Mouse (Mus musculus) spleen, adult 2 months (tissue): ENCODE data around the gene Mrps27. TPM values are rescaled to one million over a fixed set of nuclear protein-coding genes. Genes with fewer than 3 reads are reported as not detected.
"Not testable (repeated sequence)": the region's sequence is repeated elsewhere in the genome, so short reads cannot be mapped to it uniquely, and the experiment has no call there.

Experiments
- DNase-seq, 2 experiments: peaks; one replicate each; pipeline versions ENCODE4 v3.0.0 to v3.0.0-alpha.2; 2012 to 2021; ENCODE audit warnings: low spot score in 2 of 2, low read depth in 1 of 2
- H3K27ac ChIP-seq: fragments of 200-500 bp; 2 replicates; pipeline ENCODE4 v1.5.1; 2012; ENCODE audit warnings: low read length, inconsistent platforms; ENCODE audit not compliant: insufficient read depth
- H3K27me3 ChIP-seq: fragments of 200-500 bp; 2 replicates; pipeline ENCODE4 v1.6.1; 2012; ENCODE audit warnings: mild to moderate bottlenecking, moderate library complexity, low read length, inconsistent platforms; ENCODE audit not compliant: control insufficient read depth, insufficient read depth
- H3K36me3 ChIP-seq: fragments of 200-500 bp; 2 replicates; pipeline ENCODE4 v1.6.1; 2012; ENCODE audit warnings: mild to moderate bottlenecking, low read length, inconsistent platforms; ENCODE audit not compliant: control insufficient read depth, insufficient read depth
- H3K4me1 ChIP-seq: fragments of 200-500 bp; 2 replicates; pipeline ENCODE4 v1.6.1; 2011; ENCODE audit warnings: inconsistent platforms; ENCODE audit not compliant: control insufficient read depth, insufficient read depth, insufficient read length
- H3K4me3 ChIP-seq: fragments of 200-500 bp; 2 replicates; pipeline ENCODE4 v1.5.1; 2011; ENCODE audit warnings: mild to moderate bottlenecking, inconsistent platforms; ENCODE audit not compliant: insufficient read depth, insufficient read length; ENCODE audit errors: extremely low read depth
- CTCF ChIP-seq: fragments of 200-500 bp; IDR thresholded peaks from 2 replicates; pipeline ENCODE4 v1.5.1; 2011; ENCODE audit warnings: mild to moderate bottlenecking, inconsistent platforms; ENCODE audit not compliant: insufficient read depth, insufficient read length, insufficient replicate concordance; ENCODE audit errors: extremely low read depth
- POLR2A ChIP-seq: fragments of 200-500 bp; IDR thresholded peaks from 2 replicates; pipeline ENCODE4 v1.6.1; 2011; ENCODE audit warnings: low read depth, low read length, inconsistent platforms
- WGBS: fragments of 180-500 bp; shearing (Covaris S2); methylation state at CpG from one replicate; pipeline ENCODE4 v1.1.7; 2018; 5-methylcytosine and 5-hydroxymethylcytosine counted together
- polyA plus RNA-seq: library from polyadenylated mRNA; depleted of rRNA; stranded (reverse); fragments of >200 nt; gene quantifications from 2 replicates; pipeline ENCODE4 v1.2.3, GENCODE M21; 2012

The Mrps27 gene
- polyA plus RNA-seq, 1 experiment = 6.7 TPM

DNA sequence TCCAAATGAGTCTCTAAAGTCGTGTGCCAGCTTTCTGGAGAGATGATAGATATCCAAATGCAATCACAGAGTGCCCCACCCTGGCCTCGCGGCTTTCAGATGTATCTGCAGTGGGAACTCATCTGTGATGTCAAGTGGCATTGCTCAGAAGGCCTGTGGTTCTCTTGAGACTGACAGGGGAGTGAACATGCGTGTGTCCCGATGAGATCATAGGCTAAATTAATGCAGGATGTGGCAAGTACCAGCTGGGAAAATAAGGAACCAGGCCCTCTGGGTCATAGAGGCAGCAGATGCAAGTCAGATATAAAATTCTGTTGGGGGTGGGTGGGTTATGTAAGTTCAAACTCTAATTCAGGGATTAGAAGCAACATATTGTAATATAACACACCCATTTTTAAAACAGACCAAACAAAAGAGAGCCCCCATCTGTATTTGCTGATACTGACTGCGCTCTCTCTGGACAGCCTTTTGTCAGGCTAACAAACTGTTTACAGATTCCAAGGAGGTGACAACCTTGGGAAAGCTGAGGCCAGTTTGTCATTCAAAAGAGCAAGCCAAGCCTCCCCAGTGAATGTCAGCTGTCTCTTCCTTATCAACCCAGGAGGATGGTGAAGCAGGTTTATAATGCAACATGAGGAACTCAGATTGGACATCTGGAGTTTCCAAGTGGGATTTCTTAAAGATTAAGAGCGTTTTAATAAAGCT lies 20.8 kb upstream of the Mrps27 start:
- Histone ChIP-seq H3K4me1 (no peaks in the 10 kb centered on the region), H3K27me3 (no peaks in the 10 kb centered on the region), H3K4me3 (no peak overlapping the region), H3K36me3 (peaks cover 46% of the 10 kb centered on the region), H3K27ac (no peak overlapping the region)
- no peak for DNase-seq
- WGBS = 67% methylated on average over 7 of the region's 7 CpGs
- TF ChIP-seq POLR2A (no peak), CTCF (no peak)

DNA sequence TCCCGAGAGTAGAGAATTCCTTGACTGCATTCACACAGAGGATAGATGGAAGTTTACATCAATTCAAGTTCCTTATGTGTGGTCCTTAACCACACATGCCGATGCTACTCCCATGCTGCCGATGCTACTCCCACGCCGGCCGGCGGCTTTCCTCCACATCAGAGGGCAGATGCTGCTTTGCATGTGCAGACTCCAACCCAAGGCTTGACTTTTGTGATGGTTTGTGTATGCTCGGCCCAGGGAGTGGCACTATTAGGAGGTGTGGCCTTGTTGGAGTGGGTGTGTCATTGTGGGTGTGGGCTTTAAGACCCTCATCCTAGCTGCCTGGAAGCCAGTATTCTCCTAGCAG lies 20.3 kb upstream of the Mrps27 start:
- not testable (repeated sequence) for H3K27me3 ChIP-seq, DNase-seq, H3K4me1 ChIP-seq, H3K27ac ChIP-seq, H3K4me3 ChIP-seq
- peaks cover 47% of the 10 kb centered on the region for H3K36me3 ChIP-seq
- 93% methylated on average over 8 of the region's 8 CpGs for WGBS

DNA sequence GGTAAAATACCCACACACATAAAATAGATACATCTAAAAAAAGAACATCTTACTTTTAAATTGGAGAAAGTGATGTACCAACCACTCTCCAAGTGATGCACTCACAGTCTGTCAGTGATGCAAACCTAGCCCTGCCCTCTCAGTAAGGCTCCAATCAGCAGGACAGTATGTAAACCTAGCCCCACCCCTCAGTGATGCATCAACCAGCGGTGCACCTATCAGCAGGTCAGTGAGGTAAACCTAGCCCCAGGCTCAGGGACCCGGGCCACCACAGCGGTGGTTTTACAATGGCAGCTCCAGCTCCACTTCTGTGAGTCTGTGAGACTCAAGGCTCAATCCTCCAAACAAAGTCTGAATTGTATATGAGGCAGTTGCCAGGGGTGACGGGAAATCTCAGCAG lies 13.3 kb upstream of the Mrps27 start:
- Histone ChIP-seq H3K27ac (no peak overlapping the region), H3K36me3 (peaks cover 53% of the 10 kb centered on the region), H3K27me3 (no peaks in the 10 kb centered on the region), H3K4me3 (no peak overlapping the region), H3K4me1 (no peaks in the 10 kb centered on the region)
- TF ChIP-seq CTCF (no peak), POLR2A (no peak)
- 91% methylated on average over 4 of the region's 4 CpGs for WGBS
- no peak for DNase-seq

DNA sequence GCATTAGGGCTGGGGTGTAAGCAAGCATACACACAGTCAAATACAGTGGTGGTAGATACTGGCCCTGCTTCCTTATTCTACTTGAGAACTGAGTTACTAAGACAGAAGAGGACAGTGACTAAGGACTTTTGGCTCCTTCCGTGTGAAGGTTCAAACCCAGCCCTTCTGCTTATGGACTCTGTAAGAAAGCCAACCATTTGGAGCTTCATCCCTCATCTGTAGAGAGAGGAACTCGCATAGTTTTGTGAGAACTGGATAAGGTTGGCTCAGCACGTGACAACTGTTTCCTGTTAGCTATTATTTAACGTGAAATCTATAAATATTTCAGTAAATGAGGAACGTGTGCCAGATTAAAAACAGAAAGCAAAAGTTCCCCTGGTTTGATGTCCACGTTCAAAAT lies 7.1 kb upstream of the Mrps27 start:
- 16% methylated on average over 6 of the region's 6 CpGs for WGBS
- H3K27ac ChIP-seq = no peak overlapping the region
- H3K27me3 ChIP-seq = no peaks in the 10 kb centered on the region
- DNase-seq = no peak
- no peak for TF ChIP-seq CTCF
- TF ChIP-seq POLR2A = no peak
- H3K4me3 ChIP-seq = no peak overlapping the region
- no peaks in the 10 kb centered on the region; the same call in 1 of the 2 replicates for H3K4me1 ChIP-seq
- H3K36me3 ChIP-seq = peaks cover 41% of the 10 kb centered on the region

DNA sequence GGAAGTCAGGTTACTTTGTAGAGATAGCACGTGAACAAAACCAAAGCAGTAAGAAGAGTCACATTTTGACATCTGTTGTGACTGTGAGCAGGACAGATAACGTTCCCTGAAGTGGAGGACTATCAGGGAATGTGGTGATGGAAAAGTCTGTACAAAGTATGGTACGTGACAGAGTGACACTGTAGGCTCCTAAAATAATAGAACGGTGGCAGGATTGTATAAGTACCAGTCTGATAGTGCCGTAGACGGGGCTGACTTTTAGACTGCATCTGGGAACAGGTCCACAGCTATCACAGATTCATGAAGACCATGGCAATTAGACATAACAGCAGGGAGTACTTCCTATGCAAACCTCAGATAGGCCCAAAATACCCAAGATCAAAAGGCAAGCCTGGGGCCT lies 3.1 kb upstream of the Mrps27 start:
- no peak for DNase-seq
- Histone ChIP-seq H3K4me3 (no peak overlapping the region), H3K4me1 (no peaks in the 10 kb centered on the region; the same call in 1 of the 2 replicates), H3K27me3 (no peaks in the 10 kb centered on the region), H3K36me3 (peaks cover 22% of the 10 kb centered on the region), H3K27ac (no peak overlapping the region)
- 96% methylated on average over 6 of the region's 6 CpGs for WGBS
- TF ChIP-seq CTCF (no peak), POLR2A (no peak)

DNA sequence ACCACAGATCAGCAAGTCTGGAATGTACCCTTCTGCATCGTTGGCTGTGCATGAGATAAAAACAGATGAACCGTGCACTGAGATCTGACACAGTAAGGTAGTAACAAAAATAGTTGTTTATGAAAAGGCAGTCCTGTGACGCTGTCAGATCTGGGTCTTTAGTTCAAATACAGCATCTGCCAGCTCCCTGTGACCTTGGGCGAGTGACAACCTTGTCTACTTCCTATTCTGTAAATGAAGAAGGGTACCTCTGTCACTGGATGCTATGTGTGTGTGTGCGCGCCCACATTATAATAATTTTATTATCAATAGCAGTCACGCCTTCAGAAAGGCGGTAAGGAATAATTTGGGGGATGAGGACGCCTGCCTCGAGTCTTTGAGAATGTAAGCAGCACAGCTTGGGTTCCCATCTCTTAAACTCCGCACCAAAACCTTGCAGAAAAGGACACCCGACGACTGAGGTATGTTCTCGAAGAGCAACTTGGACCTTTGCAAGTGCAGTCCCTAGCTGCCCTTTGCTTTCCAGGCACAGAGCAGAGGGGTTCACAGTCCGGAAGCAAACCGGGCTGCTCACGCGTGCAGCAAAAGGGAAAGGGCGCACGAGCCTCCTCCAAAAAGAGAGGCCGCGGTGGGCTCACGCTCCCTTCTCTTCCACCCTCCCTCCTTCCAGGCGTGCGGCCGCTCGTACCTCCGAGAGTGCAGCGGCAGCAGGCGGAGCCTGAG lies 549 bp upstream of the Mrps27 start:
- WGBS = 1% methylated on average over 30 of the region's 30 CpGs
- Histone ChIP-seq H3K27ac (peak overlapping the region; percentile 81), H3K4me1 (no peaks in the 10 kb centered on the region), H3K36me3 (peaks cover 16% of the 10 kb centered on the region), H3K27me3 (no peaks in the 10 kb centered on the region), H3K4me3 (peak overlapping the region; percentile 94)
- DNase-seq = peak in 1 of 2 experiments; percentile 14
- TF ChIP-seq POLR2A = no peak
- no peak for TF ChIP-seq CTCF

DNA sequence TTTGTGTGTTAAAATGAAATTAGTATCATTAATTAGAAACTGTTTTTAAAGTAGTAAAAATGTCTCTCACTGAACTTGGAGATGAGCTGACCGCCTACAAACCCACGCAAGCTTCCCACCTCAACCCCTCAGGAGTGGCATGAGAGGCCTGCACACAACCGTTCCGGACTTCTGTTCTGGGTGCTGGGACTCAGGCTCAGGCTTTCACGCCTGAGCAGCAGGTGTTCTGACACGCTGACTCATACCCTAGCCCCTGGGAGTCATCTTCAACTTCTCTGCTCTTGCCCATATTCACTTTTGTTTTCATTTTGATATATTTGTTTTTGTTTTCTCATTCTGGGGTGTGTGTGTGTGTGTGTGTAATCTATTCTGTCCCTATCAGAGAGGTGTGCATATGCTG lies 5.4 kb downstream of the Mrps27 start:
- TF ChIP-seq POLR2A (no peak), CTCF (no peak)
- 90% methylated on average over 6 of the region's 6 CpGs for WGBS
- Histone ChIP-seq H3K4me3 (no peak overlapping the region), H3K27ac (no peak overlapping the region), H3K27me3 (no peaks in the 10 kb centered on the region), H3K4me1 (no peaks in the 10 kb centered on the region), H3K36me3 (peaks cover 2% of the 10 kb centered on the region; the same call in 1 of the 2 replicates)
- no peak for DNase-seq
